Mouse (Mus musculus) forebrain, embryonic 11.5 days (tissue): Measurements from ENCODE around the gene Adam12. TPM values are rescaled to one million over a fixed set of nuclear protein-coding genes. Genes with fewer than 3 reads are reported as not detected.

Experiments used
- ATAC-seq: fragments of 200-750 bp; cut with Nextera tagmentation; replicated peaks from 2 replicates; pipeline ENCODE4 v1.8.0; 2017; ENCODE audit warnings: moderate TSS enrichment; ENCODE audit not compliant: low FRiP score
- DNase-seq: peaks from one replicate; pipeline ENCODE4 v3.0.0-alpha.2; 2017; ENCODE audit warnings: low spot score
- H3K27ac ChIP-seq: fragments of 300-500 bp; sonication (generic); 2 replicates; pipeline ENCODE4 v1.5.1; 2014; ENCODE audit warnings: low read depth, low read length
- H3K27me3 ChIP-seq: fragments of 300-500 bp; sonication (generic); 2 replicates; pipeline ENCODE4 v1.6.1; 2014; ENCODE audit warnings: mild to moderate bottlenecking, low read length, mixed read lengths; ENCODE audit not compliant: control insufficient read depth, insufficient read depth
- H3K36me3 ChIP-seq: fragments of 300-500 bp; sonication (generic); 2 replicates; pipeline ENCODE4 v1.6.1; 2014; ENCODE audit warnings: mild to moderate bottlenecking, low read length, moderate library complexity, mixed read lengths; ENCODE audit not compliant: control insufficient read depth, insufficient read depth
- H3K4me1 ChIP-seq: fragments of 300-500 bp; sonication (generic); replicated peaks from 2 replicates; pipeline ENCODE4 v1.6.1; 2014; ENCODE audit warnings: low read length, mixed read lengths; ENCODE audit not compliant: control insufficient read depth, insufficient read depth
- H3K4me2 ChIP-seq: fragments of 300-500 bp; sonication (generic); 2 replicates; pipeline ENCODE4 v1.6.1; 2014; ENCODE audit warnings: low read depth, mild to moderate bottlenecking, low read length, moderate library complexity, mixed read lengths; ENCODE audit not compliant: severe bottlenecking
- H3K4me3 ChIP-seq: fragments of 300-500 bp; sonication (generic); 2 replicates; pipeline ENCODE4 v1.5.1; 2014; ENCODE audit warnings: low read depth, low read length
- H3K9ac ChIP-seq: fragments of 300-500 bp; sonication (generic); 2 replicates; pipeline ENCODE4 v1.6.1; 2014; ENCODE audit warnings: low read length
- H3K9me3 ChIP-seq: fragments of 300-500 bp; sonication (generic); 2 replicates; pipeline ENCODE4 v1.6.1; 2016; ENCODE audit warnings: low read length, mixed read lengths; ENCODE audit not compliant: control insufficient read depth
- WGBS: fragments of 180-500 bp; shearing (Covaris S2); extraction: QIAGEN DNeasy Blood & Tissue Kit; methylation state at CpG from one replicate; pipeline ENCODE4 v1.1.7; 2014; 5-methylcytosine and 5-hydroxymethylcytosine counted together
- polyA plus RNA-seq: library from polyadenylated mRNA; unstranded; fragments of >200 nt; fragmentation: Nextera tagmentation; extraction: Ambion mirVana; gene quantifications from 2 replicates; pipeline ENCODE4 v1.2.1, GENCODE M21; 2014

Adam12 gene
- polyA plus RNA-seq, 1 experiment from 2014 or later = 1.6 TPM

DNA sequence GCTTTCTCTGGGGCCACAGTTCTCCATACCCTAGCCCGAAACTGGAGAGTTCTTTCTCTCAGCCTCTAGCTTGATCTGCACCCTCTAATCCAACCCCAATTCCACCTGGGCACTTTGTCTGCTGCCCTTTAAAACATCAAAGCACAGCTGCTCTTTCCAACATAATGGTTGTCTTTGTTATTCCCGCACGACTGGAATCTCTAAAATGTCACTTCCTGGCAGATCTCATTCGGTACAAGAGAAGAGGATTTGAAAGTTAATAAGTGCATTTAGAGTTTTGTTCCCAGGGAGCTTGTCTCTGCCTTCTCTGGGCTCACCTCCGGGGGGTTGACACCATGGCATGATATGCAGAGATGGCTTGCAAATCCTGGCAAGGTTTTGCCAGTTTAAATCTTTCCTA lies 14.7 kb upstream of the Adam12 start:
- no peak overlapping the region for H3K4me3 ChIP-seq
- no peaks in the 10 kb centered on the region for H3K27me3 ChIP-seq
- WGBS = 25% methylated on average over 5 of the region's 5 CpGs
- H3K27ac ChIP-seq = no peak overlapping the region
- ATAC-seq (no peak), DNase-seq (no peak)
- no peaks in the 10 kb centered on the region for H3K36me3 ChIP-seq
- no peak overlapping the region for H3K9ac ChIP-seq
- no peaks in the 10 kb centered on the region for H3K4me1 ChIP-seq
- H3K9me3 ChIP-seq = no peaks in the 10 kb centered on the region
- H3K4me2 ChIP-seq = no peak overlapping the region

DNA sequence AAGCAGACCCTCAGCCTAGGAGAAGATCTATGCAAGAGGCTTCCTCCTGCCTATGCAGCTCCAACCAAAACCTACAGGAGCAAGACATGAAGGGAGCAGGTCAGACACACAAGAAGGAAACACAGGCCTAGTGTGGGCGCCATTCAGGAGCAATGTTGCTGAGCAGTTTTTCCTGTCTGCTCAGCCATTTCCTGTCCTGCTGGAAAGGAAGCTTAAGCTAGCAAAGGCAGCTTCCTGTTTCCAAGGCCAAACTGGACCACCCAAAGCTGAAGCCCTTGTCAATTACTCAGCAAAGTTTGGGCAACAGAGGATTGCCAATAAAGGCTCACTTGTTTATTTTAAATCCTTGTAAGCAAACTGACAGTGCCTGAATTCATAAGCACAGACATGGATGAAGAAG lies 10.8 kb upstream of the Adam12 start:
- DNase-seq (no peak), ATAC-seq (no peak)
- no peak overlapping the region for H3K9ac ChIP-seq
- H3K4me1 ChIP-seq = no peaks in the 10 kb centered on the region
- no peak overlapping the region for H3K4me3 ChIP-seq
- H3K9me3 ChIP-seq = no peaks in the 10 kb centered on the region
- 64% methylated on average over 1 of the region's 1 CpGs for WGBS
- no peaks in the 10 kb centered on the region for H3K27me3 ChIP-seq
- H3K27ac ChIP-seq = no peak overlapping the region
- no peaks in the 10 kb centered on the region for H3K36me3 ChIP-seq
- H3K4me2 ChIP-seq = no peak overlapping the region

DNA sequence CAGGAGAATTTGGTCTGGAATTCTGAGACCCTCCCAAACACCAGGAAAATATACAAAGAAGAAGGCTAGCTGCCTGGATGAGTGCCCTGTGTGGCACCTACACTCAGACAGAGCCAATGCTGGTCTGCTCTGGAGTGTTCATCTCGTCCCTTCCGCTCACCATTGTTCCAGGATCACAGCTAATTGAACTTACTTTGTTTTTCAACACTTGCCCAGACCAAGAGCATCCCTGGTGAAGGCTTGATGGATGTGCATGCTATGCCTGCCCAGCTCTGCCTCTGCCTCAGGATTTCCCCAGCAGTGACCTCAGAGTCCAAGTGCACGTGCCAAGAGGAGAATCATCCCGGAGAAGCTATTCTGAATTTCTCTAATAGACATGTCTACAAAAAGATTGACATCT lies 9.3 kb upstream of the Adam12 start:
- no peaks in the 10 kb centered on the region for H3K9me3 ChIP-seq
- no peaks in the 10 kb centered on the region for H3K4me1 ChIP-seq
- 93% methylated on average over 4 of the region's 4 CpGs for WGBS
- no peak overlapping the region for H3K27ac ChIP-seq
- H3K9ac ChIP-seq = no peak overlapping the region
- no peak for DNase-seq
- H3K36me3 ChIP-seq = no peaks in the 10 kb centered on the region
- H3K27me3 ChIP-seq = no peaks in the 10 kb centered on the region
- ATAC-seq = no peak
- no peak overlapping the region for H3K4me3 ChIP-seq
- H3K4me2 ChIP-seq = no peak overlapping the region

DNA sequence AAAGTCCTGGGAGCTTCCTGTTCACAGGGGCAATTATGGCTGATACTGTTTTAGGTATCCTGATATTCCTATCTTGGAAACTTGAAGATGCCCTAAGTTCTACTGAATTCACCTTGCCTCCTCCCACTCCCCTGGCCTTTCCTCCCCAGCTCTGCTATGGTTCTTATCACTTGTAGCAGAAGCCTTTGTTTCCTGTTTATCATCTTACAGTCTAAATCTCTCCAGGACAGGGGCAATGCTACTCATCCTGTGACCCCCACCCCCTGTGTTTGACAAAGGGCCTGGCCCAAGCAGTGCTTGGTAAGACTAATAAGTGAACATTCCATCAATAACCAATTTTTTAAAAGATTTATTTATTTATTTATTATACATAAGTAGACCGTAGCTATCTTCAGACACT lies 8.6 kb upstream of the Adam12 start:
- H3K4me1 ChIP-seq = no peaks in the 10 kb centered on the region
- ATAC-seq = no peak

DNA sequence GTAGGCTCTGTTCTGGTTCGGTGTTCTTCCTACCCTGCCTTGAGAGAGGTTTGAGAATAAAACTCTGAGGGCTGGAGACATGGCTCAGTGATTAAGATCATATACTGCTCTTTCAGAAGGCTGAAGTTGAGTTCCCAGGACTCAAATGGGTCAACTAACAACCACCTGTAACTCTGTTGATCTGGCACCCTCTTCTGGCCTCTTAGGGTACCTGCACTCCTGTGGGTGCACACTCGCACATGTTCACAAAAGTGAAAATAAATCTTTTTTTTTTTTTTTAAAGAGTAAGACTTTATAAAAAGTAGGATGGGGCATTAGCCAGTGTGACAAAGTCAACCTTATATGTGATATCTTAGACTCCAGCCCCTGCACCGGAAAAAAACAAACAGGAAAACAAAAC lies 6.9 kb upstream of the Adam12 start:
- ATAC-seq (no peak), DNase-seq (no peak)
- WGBS = 95% methylated on average over 3 of the region's 3 CpGs
- H3K4me3 ChIP-seq = no peak overlapping the region
- H3K9ac ChIP-seq = no peak overlapping the region
- no peaks in the 10 kb centered on the region for H3K27me3 ChIP-seq
- H3K27ac ChIP-seq = no peak overlapping the region
- no peaks in the 10 kb centered on the region for H3K4me1 ChIP-seq
- no peaks in the 10 kb centered on the region for H3K36me3 ChIP-seq
- H3K9me3 ChIP-seq = no peaks in the 10 kb centered on the region
- no peak overlapping the region for H3K4me2 ChIP-seq

More for the DNA sequence above, 8.6 kb upstream of the Adam12 start:
- Histone ChIP-seq H3K9me3 (no peaks in the 10 kb centered on the region), H3K27me3 (no peaks in the 10 kb centered on the region), H3K4me3 (no peak overlapping the region), H3K36me3 (no peaks in the 10 kb centered on the region), H3K9ac (no peak overlapping the region), H3K27ac (no peak overlapping the region), H3K4me2 (no peak overlapping the region)
- DNase-seq = no peak
- 87% methylated on average over 1 of the region's 1 CpGs for WGBS

DNA sequence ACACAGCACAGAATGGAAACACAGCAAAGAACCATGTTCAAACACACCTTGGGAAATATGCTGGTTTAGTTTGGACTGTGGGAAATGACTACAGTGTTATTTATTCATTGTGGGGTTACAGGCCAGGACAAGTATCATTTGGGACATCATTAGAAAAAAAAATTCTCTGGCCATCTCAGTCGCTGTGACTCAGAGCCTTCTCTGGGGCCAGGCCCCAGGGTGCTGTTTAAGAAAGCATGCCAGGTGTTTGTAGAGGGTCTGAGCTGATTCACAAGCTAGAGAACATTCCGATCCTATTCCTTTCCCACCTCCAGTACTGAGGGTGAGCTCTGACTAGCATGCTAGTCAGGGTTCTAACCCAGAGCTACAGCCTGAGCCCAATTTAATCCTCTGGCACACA lies 5.4 kb upstream of the Adam12 start:
- no peak overlapping the region for H3K27ac ChIP-seq
- WGBS = 78% methylated on average over 2 of the region's 2 CpGs
- no peak overlapping the region for H3K9ac ChIP-seq
- ATAC-seq = no peak
- no peak overlapping the region for H3K4me3 ChIP-seq
- no peaks in the 10 kb centered on the region for H3K27me3 ChIP-seq
- H3K4me1 ChIP-seq = no peaks in the 10 kb centered on the region
- no peak overlapping the region for H3K4me2 ChIP-seq
- no peaks in the 10 kb centered on the region for H3K9me3 ChIP-seq
- no peak for DNase-seq
- no peaks in the 10 kb centered on the region for H3K36me3 ChIP-seq

DNA sequence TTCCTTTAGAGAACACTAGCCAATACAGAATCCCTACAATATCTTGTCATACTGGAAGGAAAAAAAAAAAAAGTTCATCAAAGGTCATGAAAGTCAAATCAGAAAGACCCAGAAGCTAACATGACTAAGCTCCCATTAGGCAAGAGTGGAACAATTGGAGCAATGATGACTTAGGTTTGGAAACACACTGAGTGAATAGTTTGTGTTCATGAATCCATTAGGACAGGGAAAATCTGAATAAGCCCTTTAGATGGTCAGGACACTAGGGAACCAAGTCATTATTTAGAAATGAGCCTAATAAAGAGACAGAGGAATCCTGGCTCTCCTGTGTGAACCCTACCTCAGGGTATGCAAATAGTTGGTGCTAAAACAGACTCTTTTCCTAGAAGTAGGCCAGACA lies 4.8 kb upstream of the Adam12 start:
- Histone ChIP-seq H3K9me3 (no peaks in the 10 kb centered on the region), H3K4me2 (no peak overlapping the region), H3K27me3 (no peaks in the 10 kb centered on the region), H3K4me3 (no peak overlapping the region), H3K4me1 (no peaks in the 10 kb centered on the region), H3K27ac (no peak overlapping the region), H3K36me3 (no peaks in the 10 kb centered on the region), H3K9ac (no peak overlapping the region)
- DNase-seq (no peak), ATAC-seq (no peak)

DNA sequence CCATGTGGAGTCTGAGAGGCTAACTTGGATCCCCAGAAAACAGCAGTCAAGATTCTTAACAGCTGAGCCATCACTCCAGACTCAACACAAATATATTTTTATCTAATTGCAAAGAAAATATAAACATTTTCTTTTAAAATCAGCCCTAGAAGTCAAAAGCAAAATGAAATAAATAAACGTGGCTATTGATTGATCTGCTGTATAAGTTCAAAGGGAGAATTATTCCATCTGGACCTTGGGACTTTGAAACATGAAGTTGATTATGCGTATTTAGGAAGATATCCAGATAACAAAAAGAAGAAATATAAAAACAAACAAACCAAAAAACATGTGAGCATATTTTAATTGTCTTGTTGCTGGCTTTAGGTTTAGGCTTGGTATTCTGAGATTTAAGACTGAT lies 3.6 kb upstream of the Adam12 start:
- no peak overlapping the region for H3K4me3 ChIP-seq
- DNase-seq = no peak

DNA sequence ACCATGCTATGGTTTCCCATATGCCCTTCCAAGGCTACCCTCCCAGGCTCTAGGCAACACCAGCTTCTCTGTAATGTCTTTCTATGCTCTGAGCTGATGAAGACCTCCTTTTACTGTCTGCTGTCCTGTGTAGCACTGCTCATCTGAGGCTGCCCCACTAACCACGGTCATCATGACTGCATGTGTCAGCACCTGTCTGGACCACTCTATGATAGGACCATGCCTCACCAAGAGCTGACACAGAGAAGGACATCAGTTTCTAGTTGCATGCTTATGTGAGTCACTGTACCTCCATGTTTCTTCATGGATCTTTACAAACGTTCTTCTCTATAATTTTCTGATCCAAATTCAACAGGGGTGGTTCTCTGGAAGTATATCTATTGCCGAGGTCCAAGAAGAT lies 1.2 kb downstream of the Adam12 start:
- Histone ChIP-seq H3K4me2 (no peak overlapping the region), H3K4me1 (peaks cover 6% of the 10 kb centered on the region), H3K27ac (no peak overlapping the region), H3K27me3 (peaks cover 4% of the 10 kb centered on the region; the same call in 1 of the 2 replicates), H3K9me3 (no peaks in the 10 kb centered on the region), H3K4me3 (no peak overlapping the region), H3K36me3 (no peaks in the 10 kb centered on the region), H3K9ac (no peak overlapping the region)
- 89% methylated on average over 3 of the region's 3 CpGs for WGBS
- no peak for DNase-seq
- no peak for ATAC-seq

More for the DNA sequence above, 3.6 kb upstream of the Adam12 start:
- no peak overlapping the region for H3K4me2 ChIP-seq
- 74% methylated on average over 2 of the region's 2 CpGs for WGBS
- H3K27ac ChIP-seq = no peak overlapping the region
- ATAC-seq = no peak
- H3K27me3 ChIP-seq = no peaks in the 10 kb centered on the region
- H3K9ac ChIP-seq = no peak overlapping the region
- H3K36me3 ChIP-seq = no peaks in the 10 kb centered on the region
- H3K9me3 ChIP-seq = no peaks in the 10 kb centered on the region
- no peaks in the 10 kb centered on the region for H3K4me1 ChIP-seq
